Mouse (Mus musculus): ENCODE measurements around the gene Gm28048.

DNA sequence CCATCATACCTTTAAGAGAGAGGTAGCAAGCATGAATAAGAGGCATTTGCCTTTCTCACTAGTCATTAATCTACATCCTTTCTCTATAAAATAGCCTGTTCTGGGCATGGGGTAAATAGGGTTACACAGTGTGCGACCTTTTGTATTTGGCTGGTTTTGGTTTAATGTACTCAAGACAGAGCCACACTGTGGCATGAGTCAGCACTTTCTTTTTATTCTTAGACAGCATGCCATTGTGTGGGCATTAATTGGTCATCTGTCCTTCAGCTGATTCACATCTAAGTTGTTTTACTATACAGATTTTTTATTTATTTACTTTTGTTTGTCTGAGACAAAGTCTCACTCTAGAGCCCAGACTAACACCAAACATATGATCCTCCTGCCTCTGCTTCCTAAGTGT lies 189.7 kb downstream of the Gm28048 start:
- TF ChIP-seq CTCF (IDR thresholded peaks at IDR 0.05; ENCODE audit: low read depth) (no peak), EP300 (IDR thresholded peaks at IDR 0.05; ENCODE audit: low read depth) (no peak)
